Comparison of ENCODE assay signal across 10 mouse cellular contexts in the genomic region with DNA sequence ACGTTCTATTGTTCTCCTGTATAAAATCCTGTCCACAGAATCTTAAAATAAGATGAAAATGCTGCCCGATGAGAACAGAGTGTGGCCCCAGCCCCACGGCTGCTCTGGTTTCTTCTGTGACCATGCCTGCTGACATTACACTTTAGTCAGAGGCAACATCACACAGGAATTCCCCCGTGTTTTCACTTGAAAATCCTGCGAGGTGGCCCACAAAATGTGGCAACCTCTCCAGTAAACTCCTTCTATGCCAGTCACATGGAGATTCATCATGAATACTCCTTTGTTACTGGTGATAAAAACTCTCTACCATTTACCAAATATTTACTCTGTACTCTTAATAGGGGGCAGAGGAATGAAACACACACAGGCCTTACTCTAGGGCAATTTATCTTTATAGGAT.
"Had no signal": no experiment of that assay in that cellular context is flagged by ENCODE, and none has a peak within 500 bp of the region (broad histone marks: within the 10 kb centered on the region; RNA-seq: fewer than 3 reads in every experiment).

No protein-coding gene starts in this region.

- H3K36me3 ChIP-seq: liver, embryonic 12.5 days; midbrain, embryonic 10.5 days; midbrain, embryonic 15.5 days; neural tube, embryonic 12.5 days had no signal

- H3K4me1 ChIP-seq: liver, embryonic 12.5 days; midbrain, embryonic 10.5 days; midbrain, embryonic 15.5 days; neural tube, embryonic 12.5 days had no signal

- H3K27ac ChIP-seq: kidney, postnatal 0 days; liver, embryonic 12.5 days; midbrain, embryonic 10.5 days; midbrain, embryonic 15.5 days; neural tube, embryonic 12.5 days had no signal

- H3K4me2 ChIP-seq: liver, embryonic 12.5 days; midbrain, embryonic 15.5 days; neural tube, embryonic 12.5 days had no signal

- ATAC-seq: liver, embryonic 12.5 days; midbrain, embryonic 15.5 days had no signal

- DNase-seq: kidney, adult 9 months; kidney, postnatal 36 days; layer of hippocampus, postnatal 36 days; lung, postnatal 4 days; thymus, postnatal 36 days had no signal

- H3K9ac ChIP-seq: liver, embryonic 12.5 days; midbrain, embryonic 15.5 days; neural tube, embryonic 12.5 days had no signal

- H3K9me3 ChIP-seq: liver, embryonic 12.5 days; midbrain, embryonic 10.5 days; midbrain, embryonic 15.5 days; neural tube, embryonic 12.5 days had no signal

- H3K27me3 ChIP-seq: liver, embryonic 12.5 days; midbrain, embryonic 15.5 days; neural tube, embryonic 12.5 days had no signal

- H3K4me3 ChIP-seq: liver, embryonic 12.5 days; midbrain, embryonic 10.5 days; midbrain, embryonic 15.5 days; neural tube, embryonic 12.5 days had no signal
